In the genomic region with DNA sequence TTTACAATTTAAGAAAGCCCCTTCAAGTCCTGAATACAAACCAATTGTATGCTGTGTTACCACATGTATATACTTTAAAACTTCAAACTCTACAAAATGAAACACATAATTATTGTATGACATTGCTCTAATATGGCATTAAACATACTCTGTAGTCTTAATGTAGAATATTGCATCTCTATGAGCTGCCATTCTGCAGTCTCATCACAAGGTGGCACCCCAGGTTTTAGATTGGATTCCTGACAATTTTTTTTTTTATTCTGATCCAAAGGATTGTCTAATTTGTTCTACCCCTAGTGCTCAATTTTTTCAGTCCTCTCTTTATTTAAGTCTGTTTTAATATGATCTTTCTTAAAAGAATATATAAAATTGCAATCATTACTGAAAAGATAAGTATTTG, we compare ENCODE assay signal across 11 mouse cellular contexts. TPM values are rescaled to one million over a fixed set of nuclear protein-coding genes. Genes with fewer than 3 reads are reported as not detected.
DNase-seq lines count a peak whose midpoint lies in the region; ATAC-seq and TF ChIP-seq lines count a peak whose summit lies in the region.
"Had no signal": no experiment of that assay in that cellular context is flagged by ENCODE, and none has a peak within 500 bp of the region (broad histone marks: within the 10 kb centered on the region; RNA-seq: fewer than 3 reads in every experiment).

No protein-coding gene starts in this region.

- H3K9me3 ChIP-seq in liver, embryonic 12.5 days (replicated peaks), result no peaks in the 10 kb centered on the region
- H3K9me3 ChIP-seq: embryonic facial prominence, embryonic 12.5 days; neural tube, embryonic 12.5 days had no signal

- no peak overlapping the region for H3K27ac ChIP-seq in liver, adult 2 months (replicated peaks; ENCODE audit: insufficient read depth, low read depth, low read length)
- H3K27ac ChIP-seq in liver, embryonic 12.5 days, result no peak overlapping the region
- H3K27ac ChIP-seq: embryonic facial prominence, embryonic 12.5 days; neural tube, embryonic 12.5 days had no signal

- H3K4me2 ChIP-seq in liver, embryonic 12.5 days, result no peak overlapping the region
- H3K4me2 ChIP-seq: embryonic facial prominence, embryonic 12.5 days; neural tube, embryonic 12.5 days had no signal

- H3K4me1 ChIP-seq in liver, adult 2 months (ENCODE audit: control insufficient read depth, insufficient read depth, low read length), result no peaks in the 10 kb centered on the region
- H3K4me1 ChIP-seq in liver, embryonic 12.5 days, result peaks cover 16% of the 10 kb centered on the region
- H3K4me1 ChIP-seq: embryonic facial prominence, embryonic 12.5 days; neural tube, embryonic 12.5 days had no signal

- TF ChIP-seq POLR2A in liver, adult 2 months (IDR thresholded peaks at IDR 0.05; ENCODE audit: extremely low read depth, insufficient read depth, low read length), result no peak

- no peak overlapping the region for H3K9ac ChIP-seq in liver, adult 2 months (ENCODE audit: low read depth, low read length)
- H3K9ac ChIP-seq in liver, embryonic 12.5 days, result no peak overlapping the region
- H3K9ac ChIP-seq: embryonic facial prominence, embryonic 12.5 days; neural tube, embryonic 12.5 days had no signal

- H3K4me3 ChIP-seq in liver, adult 2 months (ENCODE audit: insufficient read depth, low read depth, low read length), result no peak overlapping the region
- H3K4me3 ChIP-seq in liver, embryonic 12.5 days, result no peak overlapping the region
- H3K4me3 ChIP-seq: embryonic facial prominence, embryonic 12.5 days; neural tube, embryonic 12.5 days had no signal

- no peaks in the 10 kb centered on the region for H3K36me3 ChIP-seq in liver, adult 2 months (ENCODE audit: control insufficient read depth, insufficient read depth, low read length)
- H3K36me3 ChIP-seq in liver, embryonic 12.5 days, result peaks cover 19% of the 10 kb centered on the region; the same call in 1 of the 2 replicates
- H3K36me3 ChIP-seq: embryonic facial prominence, embryonic 12.5 days; neural tube, embryonic 12.5 days had no signal

- DNase-seq in cerebellum, adult 9-10 months, result peak; percentile 50
- DNase-seq in cerebellum, adult 9-11 months, result no peak
- no peak for DNase-seq in liver, adult 2 months (ENCODE audit: extremely low read depth, low read depth, low spot score)
- no peak for DNase-seq in testis, postnatal 14 days (ENCODE audit: low spot score)
- no peak for DNase-seq in cerebellum, adult 11 months
- DNase-seq: left cerebral cortex, postnatal 4 days had no signal

- ATAC-seq in liver, embryonic 12.5 days, result no peak
- peak; percentile 72 for ATAC-seq in activated CD4-positive, CD25-positive, alpha-beta regulatory T cell, adult 4 months
- ATAC-seq in neutrophil, adult 5-6 weeks (ENCODE audit: extremely low read depth, insufficient number of reproducible peaks, low FRiP score, poor library complexity, severe bottlenecking), result peak; percentile 55; the same call in 1 of the 2 replicates

- peak; percentile 11; the same call in 1 of the 2 replicates for TF ChIP-seq CTCF in liver, adult 2 months (IDR thresholded peaks at IDR 0.05; ENCODE audit: low read depth, low read length)

- H3K27me3 ChIP-seq in liver, adult 2 months (ENCODE audit: control insufficient read depth, insufficient read depth, low read length), result no peaks in the 10 kb centered on the region
- H3K27me3 ChIP-seq in liver, embryonic 12.5 days (replicated peaks), result no peaks in the 10 kb centered on the region
- H3K27me3 ChIP-seq: embryonic facial prominence, embryonic 12.5 days; neural tube, embryonic 12.5 days had no signal

- H3K79me2 ChIP-seq in liver, adult 2 months (ENCODE audit: control insufficient read depth, insufficient read depth, low read length), result no peaks in the 10 kb centered on the region

RNA-seq across cellular contexts. Expression of gene Dedd, which starts 7.5 kb away (rescaled TPM):
- total RNA-seq in liver, adult 2 months (2014; rRNA removed), result 14.7 and 15.8 TPM in 2 replicates
- polyA plus RNA-seq in liver, adult 2 months (2012; rRNA removed), result 28.3 and 34.1 TPM in 2 replicates
- polyA plus RNA-seq in liver, embryonic 12.5 days (2016; fragmentation: Nextera tagmentation; extraction: Ambion mirVana), result 24.9 and 26.1 TPM in 2 replicates
- polyA plus RNA-seq in activated CD4-positive, CD25-positive, alpha-beta regulatory T cell, adult 4 months (2017; shearing (Covaris generic)), result 10 to 100 TPM; 33.7 to 35.2 TPM
- 24.2 and 30.4 TPM in 2 replicates for total RNA-seq in neutrophil, adult 5-6 weeks (2017)

RNA-seq across cellular contexts. Expression of gene Nit1, which starts 24.0 kb away (rescaled TPM):
- 128 and 132 TPM in 2 replicates for total RNA-seq in liver, adult 2 months (2014; rRNA removed)
- 120 and 139 TPM in 2 replicates for polyA plus RNA-seq in liver, adult 2 months (2012; rRNA removed)
- polyA plus RNA-seq in liver, embryonic 12.5 days (2016; fragmentation: Nextera tagmentation; extraction: Ambion mirVana), result 22.8 and 25.3 TPM in 2 replicates
- 10 to 100 TPM; 26.3 to 29.7 TPM for polyA plus RNA-seq in activated CD4-positive, CD25-positive, alpha-beta regulatory T cell, adult 4 months (2017; shearing (Covaris generic))
- 27.2 and 33.0 TPM in 2 replicates for total RNA-seq in neutrophil, adult 5-6 weeks (2017)

RNA-seq across cellular contexts. Expression of gene Pfdn2, which starts 24.1 kb away (rescaled TPM):
- total RNA-seq in liver, adult 2 months (2014; rRNA removed), result 21.6 and 26.6 TPM in 2 replicates
- polyA plus RNA-seq in liver, adult 2 months (2012; rRNA removed), result 13.1 and 15.2 TPM in 2 replicates
- polyA plus RNA-seq in liver, embryonic 12.5 days (2016; fragmentation: Nextera tagmentation; extraction: Ambion mirVana), result 74.3 and 76.1 TPM in 2 replicates
- polyA plus RNA-seq in activated CD4-positive, CD25-positive, alpha-beta regulatory T cell, adult 4 months (2017; shearing (Covaris generic)), result 10 to 100 TPM; 34.7 to 60.5 TPM
- total RNA-seq in neutrophil, adult 5-6 weeks (2017), result 13.1 and 18.7 TPM in 2 replicates

RNA-seq across cellular contexts. Expression of gene Ufc1, which starts 26.6 kb away (rescaled TPM):
- 96.5 and 103 TPM in 2 replicates for total RNA-seq in liver, adult 2 months (2014; rRNA removed)
- polyA plus RNA-seq in liver, adult 2 months (2012; rRNA removed), result 30.3 and 34.5 TPM in 2 replicates
- 55.9 and 58.3 TPM in 2 replicates for polyA plus RNA-seq in liver, embryonic 12.5 days (2016; fragmentation: Nextera tagmentation; extraction: Ambion mirVana)
- polyA plus RNA-seq in activated CD4-positive, CD25-positive, alpha-beta regulatory T cell, adult 4 months (2017; shearing (Covaris generic)), result 100 to 1,000 TPM; 100 to 110 TPM
- total RNA-seq in neutrophil, adult 5-6 weeks (2017), result 32.0 and 39.7 TPM in 2 replicates

RNA-seq across cellular contexts. Expression of gene Usp21, which starts 33.6 kb away (rescaled TPM):
- 4.3 and 7.2 TPM in 2 replicates for total RNA-seq in liver, adult 2 months (2014; rRNA removed)
- polyA plus RNA-seq in liver, adult 2 months (2012; rRNA removed), result 20.2 and 23.8 TPM in 2 replicates
- polyA plus RNA-seq in liver, embryonic 12.5 days (2016; fragmentation: Nextera tagmentation; extraction: Ambion mirVana), result 36.2 and 38.6 TPM in 2 replicates
- polyA plus RNA-seq in activated CD4-positive, CD25-positive, alpha-beta regulatory T cell, adult 4 months (2017; shearing (Covaris generic)), result 10 to 100 TPM; 11.8 to 19.8 TPM
- total RNA-seq in neutrophil, adult 5-6 weeks (2017), result 45.5 and 45.7 TPM in 2 replicates
